Mouse (Mus musculus): ENCODE data around the gene Zc3h12a. TPM values are rescaled to one million over a fixed set of nuclear protein-coding genes. Genes with fewer than 3 reads are reported as not detected.

The Zc3h12a gene
- polyA plus RNA-seq, 1 experiment: 3.6 TPM

GRCm38 (mm10) chr4:125085346-125085841 lies 42.2 kb downstream of the Zc3h12a start:
- Histone ChIP-seq H3K27ac (ENCODE audit: insufficient read depth, low read length) (peak overlapping the region; percentile 65; the same call in 1 of the 2 replicates), H3K4me1 (ENCODE audit: control insufficient read depth, insufficient read depth, low read length) (no peaks in the 10 kb centered on the region), H3K27me3 (ENCODE audit: control insufficient read depth, insufficient read depth, low read length, poor library complexity, severe bottlenecking) (no peaks in the 10 kb centered on the region), H3K9me3 (replicated peaks; ENCODE audit: control insufficient read depth, insufficient read depth, low read length, poor library complexity, severe bottlenecking) (no peaks in the 10 kb centered on the region), H3K4me3 (ENCODE audit: low read depth, low read length) (peak overlapping the region; percentile 85), H3K9ac (ENCODE audit: low read depth, poor library complexity, severe bottlenecking) (peak overlapping the region; percentile 87), H3K36me3 (ENCODE audit: control insufficient read depth, insufficient read depth, low read length, poor library complexity, severe bottlenecking) (peaks cover 7% of the 10 kb centered on the region)
- no peak for TF ChIP-seq EP300 (IDR thresholded peaks at IDR 0.05; ENCODE audit: insufficient read depth, low read depth, low read length)
- no peak for TF ChIP-seq CTCF (IDR thresholded peaks at IDR 0.05; ENCODE audit: low read depth, low read length)
- no peak for TF ChIP-seq POLR2A (IDR thresholded peaks at IDR 0.05; ENCODE audit: insufficient read depth, low read length)

- H3K4me1 ChIP-seq (ENCODE audit: control insufficient read depth, insufficient read depth, low read length): no peaks in the 10 kb centered on the region
Measured at GRCm38 (mm10) chr4:125084403-125085345, 43.0 kb downstream of the Zc3h12a start, which contains the start of gene Meaf6. TSS of gene Meaf6 (plus strand) at chr4:125085134.

GRCm38 (mm10) chr4:125078698-125079097 lies 48.9 kb downstream of the Zc3h12a start:
- no peaks in the 10 kb centered on the region for H3K4me1 ChIP-seq (ENCODE audit: control insufficient read depth, insufficient read depth, low read length)
- H3K9me3 ChIP-seq (replicated peaks; ENCODE audit: control insufficient read depth, insufficient read depth, low read length, poor library complexity, severe bottlenecking): no peaks in the 10 kb centered on the region
- H3K9ac ChIP-seq (ENCODE audit: low read depth, poor library complexity, severe bottlenecking): no peak overlapping the region
- no peak overlapping the region for H3K4me3 ChIP-seq (ENCODE audit: low read depth, low read length)
- no peak for TF ChIP-seq CTCF (IDR thresholded peaks at IDR 0.05; ENCODE audit: low read depth, low read length)
- TF ChIP-seq EP300 (IDR thresholded peaks at IDR 0.05; ENCODE audit: insufficient read depth, low read depth, low read length): no peak
- no peak for TF ChIP-seq POLR2A (IDR thresholded peaks at IDR 0.05; ENCODE audit: insufficient read depth, low read length)
- no peaks in the 10 kb centered on the region for H3K27me3 ChIP-seq (ENCODE audit: control insufficient read depth, insufficient read depth, low read length, poor library complexity, severe bottlenecking)
- peaks cover 20% of the 10 kb centered on the region for H3K36me3 ChIP-seq (ENCODE audit: control insufficient read depth, insufficient read depth, low read length, poor library complexity, severe bottlenecking)
- H3K27ac ChIP-seq (ENCODE audit: insufficient read depth, low read length): no peak overlapping the region

More at GRCm38 (mm10) chr4:125084403-125085345, 43.0 kb downstream of the Zc3h12a start, which contains the start of gene Meaf6:
- no peaks in the 10 kb centered on the region for H3K27me3 ChIP-seq (ENCODE audit: control insufficient read depth, insufficient read depth, low read length, poor library complexity, severe bottlenecking)
- H3K4me3 ChIP-seq (ENCODE audit: low read depth, low read length): peak within 1 kb of the TSS; percentile 90
- TF ChIP-seq CTCF (IDR thresholded peaks at IDR 0.05; ENCODE audit: low read depth, low read length) (peak; percentile 68), EP300 (IDR thresholded peaks at IDR 0.05; ENCODE audit: insufficient read depth, low read depth, low read length) (0 out of 2 replicates have a peak, but pooled peaks have one; percentile 21), POLR2A (IDR thresholded peaks at IDR 0.05; ENCODE audit: insufficient read depth, low read length) (peak; percentile 84)
- peak within 1 kb of the TSS; percentile 65; the same call in 1 of the 2 replicates for H3K27ac ChIP-seq (ENCODE audit: insufficient read depth, low read length)
- H3K36me3 ChIP-seq (ENCODE audit: control insufficient read depth, insufficient read depth, low read length, poor library complexity, severe bottlenecking): peaks cover 7% of the 10 kb centered on the region
- no peaks in the 10 kb centered on the region for H3K9me3 ChIP-seq (replicated peaks; ENCODE audit: control insufficient read depth, insufficient read depth, low read length, poor library complexity, severe bottlenecking)
- H3K9ac ChIP-seq (ENCODE audit: low read depth, poor library complexity, severe bottlenecking): peak within 1 kb of the TSS; percentile 87

- Histone ChIP-seq H3K9ac (ENCODE audit: low read depth, poor library complexity, severe bottlenecking) (no peak overlapping the region), H3K27me3 (ENCODE audit: control insufficient read depth, insufficient read depth, low read length, poor library complexity, severe bottlenecking) (no peaks in the 10 kb centered on the region), H3K4me3 (ENCODE audit: low read depth, low read length) (no peak overlapping the region), H3K27ac (ENCODE audit: insufficient read depth, low read length) (no peak overlapping the region), H3K9me3 (replicated peaks; ENCODE audit: control insufficient read depth, insufficient read depth, low read length, poor library complexity, severe bottlenecking) (no peaks in the 10 kb centered on the region), H3K36me3 (ENCODE audit: control insufficient read depth, insufficient read depth, low read length, poor library complexity, severe bottlenecking) (peaks cover 29% of the 10 kb centered on the region), H3K4me1 (ENCODE audit: control insufficient read depth, insufficient read depth, low read length) (no peaks in the 10 kb centered on the region)
- TF ChIP-seq POLR2A (IDR thresholded peaks at IDR 0.05; ENCODE audit: insufficient read depth, low read length) (no peak), CTCF (IDR thresholded peaks at IDR 0.05; ENCODE audit: low read depth, low read length) (no peak), EP300 (IDR thresholded peaks at IDR 0.05; ENCODE audit: insufficient read depth, low read depth, low read length) (no peak)
Measured at GRCm38 (mm10) chr4:125077700-125078099, 49.9 kb downstream of the Zc3h12a start.

Other genes starting within 250 kb of the Zc3h12a start
- gene Epha10, start 246.9 kb downstream of the Zc3h12a start, polyA plus RNA-seq (2011; ENCODE audit: insufficient read depth, insufficient read length, low read depth, missing spikeins): 0.37 and 0.84 TPM in 2 replicates
- gene 9930104L06Rik, start 190.8 kb downstream of the Zc3h12a start, polyA plus RNA-seq (2011; ENCODE audit: insufficient read depth, insufficient read length, low read depth, missing spikeins): 9.5 and 15.2 TPM in 2 replicates
- gene Cdca8, start 188.5 kb downstream of the Zc3h12a start, polyA plus RNA-seq (2011; ENCODE audit: insufficient read depth, insufficient read length, low read depth, missing spikeins): 209 and 212 TPM in 2 replicates
- gene Rspo1, start 141.4 kb downstream of the Zc3h12a start, polyA plus RNA-seq (2011; ENCODE audit: insufficient read depth, insufficient read length, low read depth, missing spikeins): 1.9 and 2.5 TPM in 2 replicates
- 112 and 140 TPM in 2 replicates for gene Gnl2, start 111.3 kb downstream of the Zc3h12a start, polyA plus RNA-seq (2011; ENCODE audit: insufficient read depth, insufficient read length, low read depth, missing spikeins)
- gene Dnali1, start 62.1 kb downstream of the Zc3h12a start, polyA plus RNA-seq (2011; ENCODE audit: insufficient read depth, insufficient read length, low read depth, missing spikeins): not detected in 2 replicates
- gene Snip1, start 61.2 kb downstream of the Zc3h12a start, polyA plus RNA-seq (2011; ENCODE audit: insufficient read depth, insufficient read length, low read depth, missing spikeins): 20.0 and 23.8 TPM in 2 replicates
- 35.2 and 39.6 TPM in 2 replicates for gene Meaf6, start 42.7 kb downstream of the Zc3h12a start, polyA plus RNA-seq (2011; ENCODE audit: insufficient read depth, insufficient read length, low read depth, missing spikeins)